ENCODE assay signal across 10 mouse cellular contexts in genomic region chrX:103674674-103675073, GRCm38 (mm10). TPM values are rescaled to one million over a fixed set of nuclear protein-coding genes. Genes with fewer than 3 reads are reported as not detected.
DNase-seq lines count a peak whose midpoint lies in the region; ATAC-seq and TF ChIP-seq lines count a peak whose summit lies in the region.
"Had no signal": no experiment of that assay in that cellular context is flagged by ENCODE, and none has a peak within 500 bp of the region (broad histone marks: within the 10 kb centered on the region; RNA-seq: fewer than 3 reads in every experiment).

No protein-coding gene starts in this region.

- H3K27me3 ChIP-seq in hindbrain, postnatal 0 days (ENCODE audit: insufficient read depth, low read length), result no peaks in the 10 kb centered on the region
- H3K27me3 ChIP-seq in hindbrain, embryonic 16.5 days (replicated peaks; ENCODE audit: control insufficient read depth, insufficient read depth, low read length), result peaks cover 3% of the 10 kb centered on the region
- no peaks in the 10 kb centered on the region; the same call in 1 of the 2 replicates for H3K27me3 ChIP-seq in midbrain, postnatal 0 days (ENCODE audit: insufficient read depth, low read length)
- H3K27me3 ChIP-seq in midbrain, embryonic 10.5 days (ENCODE audit: low read depth, poor library complexity, severe bottlenecking), result peaks cover 81% of the 10 kb centered on the region

- no peaks in the 10 kb centered on the region for H3K9me3 ChIP-seq in hindbrain, postnatal 0 days (ENCODE audit: low read length)
- no peaks in the 10 kb centered on the region for H3K9me3 ChIP-seq in hindbrain, embryonic 16.5 days (ENCODE audit: control insufficient read depth, low read length)
- no peaks in the 10 kb centered on the region for H3K9me3 ChIP-seq in midbrain, postnatal 0 days (ENCODE audit: low read length)
- H3K9me3 ChIP-seq in midbrain, embryonic 10.5 days (replicated peaks), result no peaks in the 10 kb centered on the region
- H3K9me3 ChIP-seq: hindbrain, embryonic 15.5 days had no signal

- H3K27ac ChIP-seq in hindbrain, postnatal 0 days, result no peak overlapping the region
- H3K27ac ChIP-seq in hindbrain, embryonic 16.5 days (ENCODE audit: low read depth, low read length), result no peak overlapping the region
- H3K27ac ChIP-seq in midbrain, postnatal 0 days (ENCODE audit: low read depth, low read length), result no peak overlapping the region
- no peak overlapping the region for H3K27ac ChIP-seq in midbrain, embryonic 10.5 days (replicated peaks)
- H3K27ac ChIP-seq in cortical plate, adult 2 months (ENCODE audit: insufficient read depth, low read length), result no peak overlapping the region
- H3K27ac ChIP-seq: hindbrain, embryonic 15.5 days had no signal

- DNase-seq in hindbrain, postnatal 0 days (ENCODE audit: low spot score), result peak; percentile 52
- peak; percentile 33 for DNase-seq in midbrain, postnatal 0 days (ENCODE audit: low spot score)
- no peak for DNase-seq in midbrain, embryonic 10.5 days (ENCODE audit: low spot score)
- DNase-seq in spleen, postnatal 36 days (ENCODE audit: low spot score in 2 of 2), result no peak
- no peak for DNase-seq in adrenal gland, adult 8-10 months

- TF ChIP-seq POLR2A in cortical plate, adult 2 months (IDR thresholded peaks at IDR 0.05; ENCODE audit: extremely low read depth, insufficient read depth, low read length), result no peak

- no peak for ATAC-seq in hindbrain, postnatal 0 days
- no peak for ATAC-seq in hindbrain, embryonic 16.5 days
- no peak for ATAC-seq in midbrain, postnatal 0 days (ENCODE audit: low FRiP score)

- no peak overlapping the region for H3K4me2 ChIP-seq in hindbrain, postnatal 0 days (ENCODE audit: low read depth, low read length)
- no peak overlapping the region for H3K4me2 ChIP-seq in hindbrain, embryonic 16.5 days (ENCODE audit: low read length)
- H3K4me2 ChIP-seq in midbrain, postnatal 0 days (ENCODE audit: low read depth, low read length, poor library complexity, severe bottlenecking), result no peak overlapping the region
- H3K4me2 ChIP-seq: hindbrain, embryonic 15.5 days had no signal

- no peaks in the 10 kb centered on the region for H3K36me3 ChIP-seq in hindbrain, postnatal 0 days (ENCODE audit: insufficient read depth, low read length)
- no peaks in the 10 kb centered on the region for H3K36me3 ChIP-seq in hindbrain, embryonic 16.5 days (ENCODE audit: control insufficient read depth, insufficient read depth, low read length)
- no peaks in the 10 kb centered on the region for H3K36me3 ChIP-seq in midbrain, postnatal 0 days (ENCODE audit: insufficient read depth, low read length)
- H3K36me3 ChIP-seq in midbrain, embryonic 10.5 days, result no peaks in the 10 kb centered on the region
- H3K36me3 ChIP-seq: hindbrain, embryonic 15.5 days had no signal

- no peak overlapping the region for H3K9ac ChIP-seq in hindbrain, postnatal 0 days (replicated peaks; ENCODE audit: low read length)
- no peak overlapping the region for H3K9ac ChIP-seq in hindbrain, embryonic 16.5 days (ENCODE audit: low read depth, low read length)
- H3K9ac ChIP-seq in midbrain, postnatal 0 days (replicated peaks; ENCODE audit: low read length, poor library complexity, severe bottlenecking), result no peak overlapping the region
- H3K9ac ChIP-seq: hindbrain, embryonic 15.5 days had no signal

- H3K4me3 ChIP-seq in hindbrain, postnatal 0 days (ENCODE audit: low read length), result no peak overlapping the region
- H3K4me3 ChIP-seq in hindbrain, embryonic 16.5 days (ENCODE audit: low read length), result no peak overlapping the region
- no peak overlapping the region for H3K4me3 ChIP-seq in midbrain, postnatal 0 days (ENCODE audit: low read depth, low read length)
- H3K4me3 ChIP-seq in midbrain, embryonic 10.5 days, result no peak overlapping the region
- no peak overlapping the region for H3K4me3 ChIP-seq in cortical plate, adult 2 months (ENCODE audit: insufficient read depth, low read length)
- H3K4me3 ChIP-seq: hindbrain, embryonic 15.5 days; myocyte had no signal

- TF ChIP-seq CTCF in hindbrain, postnatal 0 days (IDR thresholded peaks at IDR 0.05; ENCODE audit: low read depth), result peak; percentile 48
- peak; percentile 64 for TF ChIP-seq CTCF in midbrain, postnatal 0 days (IDR thresholded peaks at IDR 0.05)
- peak; percentile 37; the same call in 1 of the 2 replicates for TF ChIP-seq CTCF in cortical plate, adult 2 months (IDR thresholded peaks at IDR 0.05; ENCODE audit: extremely low read depth, insufficient read depth, low read length)

- 25% methylated on average over 2 of the region's 2 CpGs for WGBS in hindbrain, postnatal 0 days
- 15% methylated on average over 2 of the region's 2 CpGs for WGBS in hindbrain, embryonic 16.5 days
- WGBS in midbrain, postnatal 0 days, result 30% methylated on average over 2 of the region's 2 CpGs
- WGBS in midbrain, embryonic 10.5 days, result 38% methylated on average over 2 of the region's 2 CpGs

- H3K4me1 ChIP-seq in hindbrain, postnatal 0 days (ENCODE audit: insufficient read depth, low read length), result no peaks in the 10 kb centered on the region
- H3K4me1 ChIP-seq in hindbrain, embryonic 16.5 days (ENCODE audit: control insufficient read depth, insufficient read depth, low read depth, low read length), result no peaks in the 10 kb centered on the region
- no peaks in the 10 kb centered on the region for H3K4me1 ChIP-seq in midbrain, postnatal 0 days (ENCODE audit: insufficient read depth, low read length)
- H3K4me1 ChIP-seq in midbrain, embryonic 10.5 days, result no peaks in the 10 kb centered on the region
- H3K4me1 ChIP-seq in cortical plate, adult 2 months (ENCODE audit: control insufficient read depth, insufficient read depth, low read length), result no peaks in the 10 kb centered on the region
- H3K4me1 ChIP-seq: hindbrain, embryonic 15.5 days had no signal

RNA-seq across cellular contexts. Expression of gene Zcchc13, which starts 44.3 kb away (rescaled TPM):
- total RNA-seq in hindbrain, postnatal 0 days (2014; rRNA removed), result not detected in 2 replicates
- polyA plus RNA-seq in hindbrain, postnatal 0 days (2015; fragmentation: Nextera tagmentation; extraction: Ambion mirVana), result not detected in 2 replicates
- polyA plus RNA-seq in hindbrain, embryonic 16.5 days (2015; fragmentation: Nextera tagmentation; extraction: Ambion mirVana), result not detected in 2 replicates
- total RNA-seq in midbrain, postnatal 0 days (2014; rRNA removed), result not detected in 2 replicates
- not detected in 2 replicates for polyA plus RNA-seq in midbrain, postnatal 0 days (2015; fragmentation: Nextera tagmentation; extraction: Ambion mirVana)
- polyA plus RNA-seq in midbrain, embryonic 10.5 days (2016; fragmentation: Nextera tagmentation; extraction: Ambion mirVana), result not detected in 2 replicates
- polyA plus RNA-seq in cortical plate, adult 2 months (2012; rRNA removed), result 0.19 and 0.21 TPM in 2 replicates
- total RNA-seq in adrenal gland, adult 8-10 months (2022), result not detected
- total RNA-seq: gastrocnemius, adult 8-10 months had no signal
- polyA plus RNA-seq: hindbrain, embryonic 15.5 days; myocyte had no signal

Comparison
In these comparisons a context has a peak if more than half of its experiments do, and no peak if none do; other contexts are left out.
1. DNase-seq: peak in hindbrain, postnatal 0 days (single experiment) and midbrain, postnatal 0 days (single experiment); none in midbrain, embryonic 10.5 days (single experiment), spleen, postnatal 36 days (0 of 2) and adrenal gland, adult 8-10 months (single experiment).
2. Peak in every context shown above with its lines, with median percentiles within 50 percentile points of each other: CTCF ChIP-seq.